Mouse (Mus musculus) T-helper 2 cell (primary cell): ENCODE data around the gene Ccdc88c.

Experiments
- in situ Hi-C: fragments of 300-600 bp; cut with MboI, MseI; formaldehyde crosslinking; loops from one replicate; pipeline ENCODE4 v1.15.1; 2025; ENCODE audit warnings: high pct_unique_total_duplicates

The Ccdc88c gene

GRCm38 (mm10) chr12:101028954-101029731 lies at the start of gene Ccdc88c:
Gene Ccdc88c, minus strand, starts transcription at chr12:101029056.
- in situ Hi-C loops = no loop called here

GRCm38 (mm10) chr12:101077955-101078354 lies 49.1 kb upstream of the Ccdc88c start:
- in situ Hi-C loops = loop anchor here (25.0 kb wide), 1 partner anchor 884 kb away; the partner anchor contains the start of gene Atxn3

GRCm38 (mm10) chr12:101075433-101075832 lies 46.6 kb upstream of the Ccdc88c start:
- in situ Hi-C loops = loop anchor here (25.0 kb wide), 1 partner anchor 887 kb away; the partner anchor contains the start of gene Atxn3

- in situ Hi-C loops = loop anchor here (25.0 kb wide), 1 partner anchor 887 kb away; the partner anchor contains the start of gene Atxn3
Measured at GRCm38 (mm10) chr12:101074821-101075429, 46.1 kb upstream of the Ccdc88c start.

DNA sequence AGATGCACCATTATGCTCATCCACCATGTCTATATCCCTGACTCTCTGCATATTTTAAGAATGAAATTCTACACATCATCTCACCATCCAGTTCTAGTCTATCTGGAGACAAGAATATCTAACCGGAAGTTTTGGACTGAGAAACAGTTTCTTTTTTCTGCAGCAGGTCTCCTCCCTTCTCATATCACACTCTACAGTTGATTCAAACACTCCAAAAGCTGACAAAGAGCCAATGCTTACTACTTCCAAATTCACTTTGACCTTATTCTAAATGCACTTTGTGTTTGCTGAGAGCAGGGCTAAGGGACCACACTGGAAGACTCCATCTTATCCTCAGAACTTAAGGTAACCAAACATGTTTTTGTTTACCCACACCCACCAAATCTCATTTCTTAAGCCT lies 41.0 kb upstream of the Ccdc88c start:
- in situ Hi-C loops = no loop called here

GRCm38 (mm10) chr12:101066329-101066728 lies 37.5 kb upstream of the Ccdc88c start:
- in situ Hi-C loops = no loop called here

- in situ Hi-C loops = no loop called here
Measured at GRCm38 (mm10) chr12:101039956-101040355, 11.1 kb upstream of the Ccdc88c start.

- in situ Hi-C loops = no loop called here
Measured at GRCm38 (mm10) chr12:101028247-101028953, 456 bp downstream of the Ccdc88c start.

- in situ Hi-C loops = no loop called here
Measured at GRCm38 (mm10) chr12:101027451-101028246, 1.2 kb downstream of the Ccdc88c start.

- in situ Hi-C loops = no loop called here
Measured at GRCm38 (mm10) chr12:101026946-101027345, 1.9 kb downstream of the Ccdc88c start.

DNA sequence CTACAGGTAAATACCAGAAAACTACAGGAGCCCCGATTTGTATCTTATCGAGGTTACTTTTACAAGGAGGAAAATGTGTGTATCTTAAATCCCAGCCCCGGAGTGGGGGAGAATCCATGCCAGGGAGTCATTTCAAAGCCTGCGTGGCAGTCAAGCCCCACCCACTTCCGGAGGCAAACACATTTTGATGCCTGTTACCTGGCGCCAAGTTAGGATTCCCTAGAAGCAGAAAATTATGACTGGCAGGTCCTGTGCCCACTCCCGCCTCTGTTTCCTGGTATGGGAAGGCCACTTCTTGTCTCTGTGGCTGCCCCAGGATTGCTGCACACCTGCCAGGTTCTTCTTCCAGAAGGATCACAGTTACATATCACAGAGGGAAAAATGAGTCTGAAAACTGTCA lies 2.3 kb downstream of the Ccdc88c start:
- in situ Hi-C loops = no loop called here

DNA sequence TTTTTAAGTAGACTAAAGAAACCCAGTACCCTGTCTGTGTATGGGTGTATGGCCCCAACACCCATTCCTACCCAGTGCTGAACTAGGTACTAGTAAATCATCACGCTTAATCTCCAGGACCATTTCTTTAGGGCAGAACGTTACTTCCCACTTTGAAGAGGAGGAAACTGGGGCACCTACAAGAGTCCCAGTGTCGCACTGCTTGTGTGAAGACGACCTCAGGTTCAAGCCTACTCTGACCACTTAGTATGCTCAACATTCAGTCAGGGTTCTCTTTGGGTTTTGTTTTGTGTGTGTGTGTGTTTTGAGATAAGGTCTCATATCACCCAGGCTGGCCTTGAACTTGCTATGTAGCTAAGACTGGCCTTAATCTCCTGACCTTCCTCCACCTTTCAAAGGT lies 2.8 kb downstream of the Ccdc88c start:
- in situ Hi-C loops = no loop called here

DNA sequence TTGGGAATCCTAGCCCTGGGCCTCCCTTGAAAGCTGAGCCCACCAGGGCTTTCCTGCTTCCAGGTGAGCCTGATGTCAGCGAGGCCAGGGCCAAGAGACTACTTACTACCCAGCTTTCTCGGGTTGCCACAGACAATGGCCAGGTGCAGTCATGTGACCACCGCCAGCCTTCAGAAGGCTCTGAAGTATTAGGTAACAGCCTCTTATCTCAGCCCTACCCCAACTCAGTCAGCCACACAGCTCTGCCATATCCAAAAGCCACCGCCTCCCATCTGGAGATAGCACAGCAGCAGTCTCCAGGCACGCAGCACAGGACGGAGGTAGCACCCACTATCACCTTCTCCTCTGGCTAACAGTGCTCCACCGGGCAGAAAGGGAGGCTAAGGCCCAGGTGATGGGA lies 3.5 kb downstream of the Ccdc88c start:
- in situ Hi-C loops = no loop called here

- in situ Hi-C loops = loop anchor here (25.0 kb wide), 1 partner anchor 838 kb away; the partner anchor contains the start of gene Calm1
Measured at GRCm38 (mm10) chr12:101024824-101025223, 4.0 kb downstream of the Ccdc88c start.

GRCm38 (mm10) chr12:101023143-101023542 lies 5.7 kb downstream of the Ccdc88c start:
- in situ Hi-C loops = loop anchor here (25.0 kb wide), 1 partner anchor 836 kb away; the partner anchor contains the start of gene Calm1

- in situ Hi-C loops = loop anchor here (25.0 kb wide), 1 partner anchor 835 kb away; the partner anchor contains the start of gene Calm1
Measured at GRCm38 (mm10) chr12:101022353-101022752, 6.5 kb downstream of the Ccdc88c start.

- in situ Hi-C loops = loop anchor here (25.0 kb wide), 1 partner anchor 834 kb away; the partner anchor contains the start of gene Calm1
Measured at GRCm38 (mm10) chr12:101021484-101022226, 7.2 kb downstream of the Ccdc88c start.

DNA sequence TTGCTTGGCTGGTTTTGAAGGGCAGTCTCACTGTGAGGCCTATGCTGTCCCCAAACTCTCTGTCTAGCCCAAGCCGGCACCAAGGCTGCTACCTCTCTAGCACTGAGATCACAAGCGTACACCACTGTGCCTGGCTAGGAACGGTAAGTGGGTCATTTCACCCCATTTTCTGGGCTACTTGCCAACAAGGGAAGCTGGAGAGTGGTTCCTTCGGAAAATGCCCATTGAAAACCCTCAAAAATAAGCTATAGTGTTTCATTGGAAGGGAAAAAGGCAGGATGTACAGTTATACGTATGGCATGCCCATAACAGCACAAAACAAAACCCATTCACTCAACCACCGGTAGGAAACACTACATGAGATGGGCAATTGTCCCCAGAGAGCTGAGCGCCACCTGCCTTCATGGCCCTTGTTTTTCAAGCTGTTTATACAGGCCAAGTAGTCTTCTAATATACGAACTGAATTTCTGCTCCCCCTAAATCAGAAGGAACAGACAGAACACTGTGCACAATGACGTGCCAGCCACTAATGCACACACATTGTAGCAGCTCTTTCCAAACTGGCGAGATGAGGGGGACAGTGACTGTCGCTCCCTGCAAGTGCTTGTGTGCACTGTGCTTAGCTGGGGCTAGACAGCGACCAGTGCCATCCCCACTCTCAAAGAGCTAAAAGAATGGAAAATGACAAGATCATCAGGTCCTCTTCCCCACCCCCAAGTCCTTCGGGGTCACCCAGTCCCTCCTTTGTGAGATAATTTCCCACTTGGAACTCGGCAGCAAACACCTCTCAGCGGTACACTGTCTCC lies 8.4 kb downstream of the Ccdc88c start:
- in situ Hi-C loops = loop anchor here (25.0 kb wide), 1 partner anchor 833 kb away; the partner anchor contains the start of gene Calm1

- in situ Hi-C loops = loop anchor here (5.0 to 25.0 kb wide), 2 partner anchors 297 to 832 kb away; partner anchors contain the start of gene Calm1
Measured at GRCm38 (mm10) chr12:101019443-101019842, 9.4 kb downstream of the Ccdc88c start.
